Mouse (Mus musculus) brain, embryonic 18.5 days (tissue): Measurements from ENCODE around the gene Vmn2r83.

Experiments used
- DNase-seq: peaks from one replicate; pipeline ENCODE4 v3.0.0-alpha.2; 2012; ENCODE audit warnings: low read depth, low spot score

Gene Vmn2r83

GRCm38 (mm10) chr10:79537781-79538180 lies 69.2 kb downstream of the Vmn2r83 start:
- DNase-seq: no peak

GRCm38 (mm10) chr10:79538323-79538722 lies 69.8 kb downstream of the Vmn2r83 start:
- no peak for DNase-seq

GRCm38 (mm10) chr10:79538873-79539272 lies 70.3 kb downstream of the Vmn2r83 start:
- DNase-seq: no peak

DNA sequence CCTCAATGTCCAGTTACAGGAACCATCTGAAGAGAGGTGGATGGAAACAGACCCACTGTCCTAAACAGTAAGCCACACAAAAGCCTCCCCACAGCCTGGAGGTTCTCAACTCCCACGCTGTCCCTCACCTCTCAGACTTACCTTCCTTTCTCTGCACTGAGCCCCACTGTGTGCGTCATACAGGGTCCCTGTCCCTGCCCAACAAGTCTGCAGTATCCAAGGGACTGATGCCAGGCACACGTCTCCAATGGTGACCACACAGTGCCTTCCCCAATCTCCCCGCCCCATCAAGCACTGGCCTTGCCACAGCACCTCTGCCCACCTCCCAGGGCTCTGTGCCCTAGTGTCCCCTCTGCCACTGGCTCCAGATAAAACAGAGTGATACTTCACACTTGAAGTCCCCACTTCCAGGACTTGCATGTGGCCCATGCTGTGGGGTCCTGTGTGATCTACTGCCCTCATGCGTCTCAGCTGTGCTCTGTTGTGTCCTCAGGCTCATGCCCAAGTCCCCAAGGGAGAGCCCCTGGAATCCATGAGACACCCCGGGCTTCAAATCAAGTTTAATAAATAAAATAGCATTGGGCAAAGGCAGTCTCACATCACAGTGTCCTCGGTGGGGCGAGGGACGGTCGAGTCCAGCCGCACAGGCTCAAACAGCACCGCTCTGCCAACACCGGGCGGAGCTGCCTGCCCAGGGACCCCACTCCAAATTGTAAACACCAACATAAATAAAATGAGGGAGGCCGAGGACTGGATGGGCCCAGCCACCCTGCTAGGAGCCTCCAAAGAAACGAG lies 71.4 kb downstream of the Vmn2r83 start:
- no peak for DNase-seq

DNA sequence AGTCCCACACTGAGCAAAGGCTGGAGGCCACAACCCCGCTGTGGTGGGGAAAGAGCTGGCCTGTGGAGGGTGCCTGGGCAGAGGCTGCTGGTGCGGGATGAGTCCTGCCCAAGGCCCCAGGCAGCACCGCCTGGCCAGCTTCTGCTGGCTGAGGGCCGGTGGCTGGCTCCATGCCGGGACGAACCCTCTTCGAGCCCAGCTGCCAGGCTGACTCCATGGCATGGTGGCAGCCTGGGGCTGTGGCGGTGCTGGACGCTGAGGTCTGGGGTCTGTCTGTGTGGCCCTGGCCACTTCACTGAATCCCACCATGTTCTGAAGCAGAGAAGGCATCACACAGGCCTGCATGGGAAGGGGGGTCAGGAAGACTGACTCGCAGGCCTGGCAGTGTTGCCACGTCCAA lies 72.2 kb downstream of the Vmn2r83 start:
- DNase-seq: no peak

GRCm38 (mm10) chr10:79541522-79541921 lies 73.0 kb downstream of the Vmn2r83 start:
- DNase-seq: no peak

DNA sequence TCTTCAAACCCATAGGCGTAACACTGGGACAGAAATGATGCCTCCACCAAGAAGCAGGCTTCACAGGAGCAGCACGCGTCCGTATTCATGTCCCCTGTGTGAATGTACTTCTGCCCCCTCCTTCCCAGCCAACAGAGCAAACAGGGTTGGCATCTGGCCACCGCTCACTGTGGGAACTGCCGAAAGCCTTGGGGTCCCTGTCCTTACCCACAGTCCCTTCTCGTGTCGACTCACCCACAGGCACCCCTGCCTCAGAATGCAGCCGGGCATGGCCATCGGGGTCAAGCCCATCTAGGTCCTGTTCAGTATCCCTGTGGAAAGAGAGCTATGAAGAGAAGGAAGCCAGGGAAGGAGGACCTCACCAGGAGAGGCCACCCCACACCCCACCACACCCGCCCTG lies 73.6 kb downstream of the Vmn2r83 start:
- DNase-seq: no peak
